Mouse (Mus musculus) CD4-positive, CD25-positive, alpha-beta regulatory T cell, adult 2 months (primary cell): ENCODE measurements at regions not wholly inside any gene's neighbourhood (a gene's known extent, or its start where the extent isn't known, plus 50 kb on each side); places are given as distances from the start of the nearest gene placed in this dataset.

ENCODE experiments used
- DNase-seq: peaks from one replicate; pipeline ENCODE4 v3.0.0-alpha.2; 2012; ENCODE audit warnings: low read depth, low spot score

- DNase-seq, result no peak
These were observed 112.8 kb upstream of the Frmd6 start for GRCm38 (mm10) chr12:70712322-70713024.

GRCm38 (mm10) chr12:70713499-70714280 is 111.6 kb upstream of the Frmd6 start:
- peak; percentile 56 for DNase-seq

- no peak for DNase-seq
These were observed 111.0 kb upstream of the Frmd6 start for GRCm38 (mm10) chr12:70714281-70714679.

GRCm38 (mm10) chr12:70715836-70716235 is 109.5 kb upstream of the Frmd6 start:
- DNase-seq, result no peak

- no peak for DNase-seq
These were observed 106.7 kb upstream of the Frmd6 start for GRCm38 (mm10) chr12:70718602-70719001.

- no peak for DNase-seq
These were observed 106.1 kb upstream of the Frmd6 start for GRCm38 (mm10) chr12:70719255-70719654.

GRCm38 (mm10) chr12:70720178-70720894 is 105.0 kb upstream of the Frmd6 start:
- DNase-seq, result no peak

- DNase-seq, result no peak
These were observed 100.0 kb upstream of the Frmd6 start for GRCm38 (mm10) chr12:70725326-70725725.

- DNase-seq, result no peak
These were observed 97.6 kb upstream of the Frmd6 start for GRCm38 (mm10) chr12:70727496-70728259.

- DNase-seq, result no peak
These were observed 96.9 kb upstream of the Frmd6 start for GRCm38 (mm10) chr12:70728407-70728806.

GRCm38 (mm10) chr12:70729961-70730360 is 95.4 kb upstream of the Frmd6 start:
- DNase-seq, result no peak

- no peak for DNase-seq
These were observed 93.8 kb upstream of the Frmd6 start for GRCm38 (mm10) chr12:70731498-70731897.

GRCm38 (mm10) chr12:70732591-70732990 is 92.7 kb upstream of the Frmd6 start:
- DNase-seq, result no peak

- no peak for DNase-seq
These were observed 86.8 kb upstream of the Frmd6 start for GRCm38 (mm10) chr12:70738554-70738953.

- no peak for DNase-seq
These were observed 86.0 kb upstream of the Frmd6 start for GRCm38 (mm10) chr12:70739316-70739715.

GRCm38 (mm10) chr12:70739766-70740165 is 85.5 kb upstream of the Frmd6 start:
- DNase-seq, result no peak

GRCm38 (mm10) chr12:70742836-70743235 is 82.5 kb upstream of the Frmd6 start:
- no peak for DNase-seq

GRCm38 (mm10) chr12:70745681-70746080 is 79.6 kb upstream of the Frmd6 start:
- no peak for DNase-seq

- DNase-seq, result no peak
These were observed 75.7 kb upstream of the Frmd6 start for GRCm38 (mm10) chr12:70749651-70750050.

GRCm38 (mm10) chr12:70750651-70751578 is 74.4 kb upstream of the Frmd6 start:
- DNase-seq, result no peak
